Mouse (Mus musculus) C2C12 (cell line): ENCODE data around the gene Pou3f1. TPM values are rescaled to one million over a fixed set of nuclear protein-coding genes. Genes with fewer than 3 reads are reported as not detected.

Source experiments
- H3K27me3 ChIP-seq: one replicate; pipeline ENCODE4 v1.6.1; 2011; ENCODE audit not compliant: control insufficient read depth, insufficient read depth, insufficient read length
- H3K36me3 ChIP-seq: one replicate; pipeline ENCODE4 v1.6.1; 2011; ENCODE audit not compliant: control insufficient read depth, insufficient read depth
- H3K4me3 ChIP-seq: one replicate; pipeline ENCODE4 v1.5.1; 2011; ENCODE audit warnings: mild to moderate bottlenecking, control low read depth; ENCODE audit not compliant: poor library complexity, insufficient read depth, severe bottlenecking
- H3K79me2 ChIP-seq: one replicate; pipeline ENCODE4 v1.6.1; 2011; ENCODE audit not compliant: control insufficient read depth, insufficient read depth
- H3K79me3 ChIP-seq: one replicate; pipeline ENCODE4 v1.6.1; 2011; ENCODE audit warnings: low read depth, control low read depth
- H3ac ChIP-seq: one replicate; pipeline ENCODE3; 2011; ENCODE audit warnings: low read depth; ENCODE audit not compliant: control insufficient read depth, insufficient read length
- CEBPB ChIP-seq: IDR thresholded peaks from one replicate; pipeline ENCODE4 v1.6.1; 2011; ENCODE audit warnings: low read depth, mild to moderate bottlenecking, control low read depth, moderate library complexity
- CTCF ChIP-seq: IDR thresholded peaks from one replicate; pipeline ENCODE4 v1.5.1; 2011; ENCODE audit not compliant: control insufficient read depth, insufficient read depth, insufficient read length
- FOSL1 ChIP-seq: IDR thresholded peaks from one replicate; pipeline ENCODE4 v1.8.0; 2011; ENCODE audit warnings: mild to moderate bottlenecking, low read length; ENCODE audit not compliant: poor library complexity, insufficient read depth, severe bottlenecking
- MAX ChIP-seq: IDR thresholded peaks from one replicate; pipeline ENCODE4 v1.6.1; 2011; ENCODE audit warnings: mild to moderate bottlenecking, control low read depth
- MYOD1 ChIP-seq: IDR thresholded peaks from one replicate; pipeline ENCODE4 v1.6.1; 2011; ENCODE audit warnings: low read depth; ENCODE audit not compliant: control insufficient read depth, insufficient read length
- MYOG ChIP-seq: IDR thresholded peaks from one replicate; pipeline ENCODE4 v1.6.1; 2011; ENCODE audit not compliant: control insufficient read depth, insufficient read length; ENCODE audit errors: extremely low read depth
- USF1 ChIP-seq: IDR thresholded peaks from one replicate; pipeline ENCODE4 v1.6.1; 2011; ENCODE audit warnings: low read depth, mild to moderate bottlenecking, control low read depth, moderate library complexity
- polyA plus RNA-seq: library from polyadenylated mRNA; unstranded; fragments of >200 nt; fragmentation: generic; extraction: Trizol; gene quantifications from one replicate; pipeline ENCODE4 v1.2.1, GENCODE M21; 2012; ENCODE audit warnings: missing spikeins

Gene Pou3f1
- polyA plus RNA-seq, 1 experiment: 0.01 TPM

DNA sequence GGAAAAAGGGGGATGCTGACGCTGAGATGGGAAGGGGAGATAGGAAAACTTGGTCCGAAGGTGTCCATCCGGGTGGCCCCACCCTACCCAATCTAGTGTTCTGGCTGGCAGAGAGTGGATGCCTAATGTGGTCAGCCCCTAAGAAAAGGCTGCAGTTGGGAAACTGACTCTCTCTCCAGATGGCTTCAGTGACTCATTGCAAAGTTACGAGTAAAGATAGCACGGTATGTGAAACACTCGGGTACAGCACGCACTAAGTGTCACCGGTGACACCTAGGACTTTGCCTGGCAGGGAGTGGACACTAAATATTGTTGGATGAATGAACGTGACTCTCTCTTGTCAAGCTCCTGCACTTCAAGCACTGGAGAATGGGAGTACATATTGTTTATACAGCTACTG, 12.7 kb upstream of the Pou3f1 start:
- TF ChIP-seq CTCF: no peak
- no peak for TF ChIP-seq CEBPB
- no peak for TF ChIP-seq MYOD1
- no peak for TF ChIP-seq MYOG
- TF ChIP-seq MAX: no peak
- no peak for TF ChIP-seq FOSL1
- no peak for TF ChIP-seq USF1
- no peaks in the 10 kb centered on the region for H3K36me3 ChIP-seq
- H3ac ChIP-seq: no peak overlapping the region
- H3K27me3 ChIP-seq: peaks cover 31% of the 10 kb centered on the region
- H3K79me3 ChIP-seq: no peaks in the 10 kb centered on the region
- H3K79me2 ChIP-seq: no peaks in the 10 kb centered on the region
- no peak overlapping the region for H3K4me3 ChIP-seq

DNA sequence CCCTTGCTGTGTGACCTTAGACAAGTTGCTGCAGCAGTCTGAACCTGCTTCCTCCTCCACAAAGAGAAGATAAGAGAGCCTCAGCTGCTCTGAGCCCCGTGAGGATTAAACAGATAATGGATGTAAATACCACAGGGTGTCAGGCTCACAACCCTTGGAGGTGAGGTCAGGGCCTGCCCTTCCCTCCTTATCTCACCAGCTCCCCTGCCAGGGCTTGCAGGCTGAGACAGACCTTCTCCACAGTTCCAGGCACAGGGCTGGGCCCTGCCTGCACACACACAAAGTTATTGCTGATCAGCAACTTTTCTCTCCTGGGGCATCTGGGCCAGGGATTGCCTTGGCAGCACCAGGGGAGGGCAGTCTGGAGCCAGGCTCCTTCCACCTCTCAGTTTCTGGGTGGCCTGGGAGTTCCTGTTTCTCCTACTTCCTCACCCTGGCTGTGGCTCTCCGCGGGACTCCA, 11.6 kb upstream of the Pou3f1 start:
- Histone ChIP-seq H3K4me3 (no peak overlapping the region), H3K27me3 (peaks cover 29% of the 10 kb centered on the region), H3ac (no peak overlapping the region), H3K36me3 (no peaks in the 10 kb centered on the region), H3K79me3 (no peaks in the 10 kb centered on the region), H3K79me2 (no peaks in the 10 kb centered on the region)
- TF ChIP-seq FOSL1: no peak
- TF ChIP-seq MYOD1: no peak
- no peak for TF ChIP-seq CTCF
- no peak for TF ChIP-seq MYOG
- TF ChIP-seq USF1: no peak
- TF ChIP-seq MAX: no peak
- no peak for TF ChIP-seq CEBPB

- peaks cover 26% of the 10 kb centered on the region for H3K27me3 ChIP-seq
- H3K79me2 ChIP-seq: no peaks in the 10 kb centered on the region
- no peak overlapping the region for H3K4me3 ChIP-seq
- H3K79me3 ChIP-seq: no peaks in the 10 kb centered on the region
- TF ChIP-seq MYOG (no peak), MYOD1 (no peak), CEBPB (no peak), USF1 (no peak), FOSL1 (no peak), CTCF (no peak), MAX (no peak)
- no peaks in the 10 kb centered on the region for H3K36me3 ChIP-seq
- no peak overlapping the region for H3ac ChIP-seq
These were observed 10.0 kb upstream of the Pou3f1 start for GRCm38 (mm10) chr4:124646591-124646990.

- TF ChIP-seq MAX: no peak
- TF ChIP-seq CTCF: no peak
- no peak for TF ChIP-seq MYOG
- no peak for TF ChIP-seq FOSL1
- TF ChIP-seq MYOD1: no peak
- TF ChIP-seq USF1: no peak
- no peak for TF ChIP-seq CEBPB
- no peak overlapping the region for H3ac ChIP-seq
- peaks cover 29% of the 10 kb centered on the region for H3K27me3 ChIP-seq
- no peak overlapping the region for H3K4me3 ChIP-seq
- no peaks in the 10 kb centered on the region for H3K79me3 ChIP-seq
- no peaks in the 10 kb centered on the region for H3K36me3 ChIP-seq
- H3K79me2 ChIP-seq: no peaks in the 10 kb centered on the region
These were observed 8.7 kb upstream of the Pou3f1 start for GRCm38 (mm10) chr4:124647909-124648308.

DNA sequence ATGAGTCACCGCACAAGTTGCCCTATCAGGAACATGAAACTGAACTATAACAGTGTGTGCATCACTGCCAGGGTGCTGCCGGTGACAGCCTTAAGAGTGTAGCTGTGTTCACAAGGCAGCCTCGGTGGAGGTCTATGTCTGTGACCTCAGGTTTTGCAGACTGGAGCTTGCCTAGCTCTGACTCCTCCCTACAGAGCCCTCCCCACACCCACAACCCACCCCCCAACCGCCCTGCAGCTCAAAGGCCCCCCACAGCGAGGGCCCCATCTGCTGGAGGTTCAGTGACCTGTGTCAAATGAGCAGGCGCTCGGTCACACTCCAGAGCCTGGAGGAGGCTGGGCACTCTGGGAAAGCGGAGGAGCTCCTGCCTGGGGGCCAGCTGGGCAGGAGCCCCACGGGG, 3.7 kb upstream of the Pou3f1 start:
- no peak overlapping the region for H3K4me3 ChIP-seq
- H3K79me3 ChIP-seq: no peaks in the 10 kb centered on the region
- no peak for TF ChIP-seq MYOD1
- no peak for TF ChIP-seq MYOG
- TF ChIP-seq CEBPB: no peak
- no peak for TF ChIP-seq FOSL1
- TF ChIP-seq USF1: no peak
- TF ChIP-seq CTCF: no peak
- TF ChIP-seq MAX: no peak
- H3K36me3 ChIP-seq: no peaks in the 10 kb centered on the region
- H3K27me3 ChIP-seq: peaks cover 57% of the 10 kb centered on the region
- H3K79me2 ChIP-seq: no peaks in the 10 kb centered on the region
- no peak overlapping the region for H3ac ChIP-seq
